ENCODE assay signal across 16 mouse cellular contexts in the genomic region with DNA sequence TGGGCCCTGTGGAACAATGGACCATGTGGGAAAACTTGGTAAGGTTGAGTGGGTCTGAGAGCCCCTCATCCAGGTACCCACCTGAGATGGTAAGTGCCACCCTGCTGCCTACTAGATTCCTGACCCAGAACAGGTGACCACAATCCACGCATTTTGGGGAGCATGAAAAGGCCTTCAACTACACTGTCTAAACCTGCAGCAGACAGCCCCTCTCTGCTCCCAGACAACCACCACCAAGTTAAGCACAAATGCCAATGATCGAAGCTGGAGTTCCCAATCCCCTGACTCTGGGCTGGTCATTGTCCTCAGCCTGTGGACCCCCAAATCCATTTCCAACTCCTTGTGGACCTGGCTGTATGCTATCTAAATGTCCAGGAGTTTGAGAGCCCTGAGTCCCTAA.
"Had no signal": no experiment of that assay in that cellular context is flagged by ENCODE, and none has a peak within 500 bp of the region (broad histone marks: within the 10 kb centered on the region; RNA-seq: fewer than 3 reads in every experiment).

No protein-coding gene starts in this region.

- H3K9ac ChIP-seq: neural tube, embryonic 13.5 days; neural tube, embryonic 15.5 days; stomach, embryonic 15.5 days had no signal

- H3K27me3 ChIP-seq: neural tube, embryonic 13.5 days; neural tube, embryonic 15.5 days; stomach, embryonic 15.5 days had no signal

- H3K4me2 ChIP-seq: neural tube, embryonic 13.5 days; neural tube, embryonic 15.5 days; stomach, embryonic 15.5 days had no signal

- H3K4me1 ChIP-seq: neural tube, embryonic 13.5 days; neural tube, embryonic 15.5 days; stomach, embryonic 15.5 days had no signal

- DNase-seq: retina, postnatal 1 day; right cerebral cortex, adult 18-20 months; right cerebral cortex, postnatal 14 days; right cerebral cortex, postnatal 25 days; right cerebral cortex, postnatal 4 days; spleen, adult 18-20 months; thymus, adult 18-20 months; thymus, adult 2 months; thymus, postnatal 14 days; thymus, postnatal 25 days; thymus, postnatal 36 days; thymus, postnatal 4 days had no signal

- H3K27ac ChIP-seq: neural tube, embryonic 13.5 days; neural tube, embryonic 15.5 days; stomach, embryonic 15.5 days; stomach, postnatal 0 days had no signal

- H3K4me3 ChIP-seq: neural tube, embryonic 13.5 days; neural tube, embryonic 15.5 days; stomach, embryonic 15.5 days had no signal

- H3K9me3 ChIP-seq: neural tube, embryonic 13.5 days; neural tube, embryonic 15.5 days; stomach, embryonic 15.5 days had no signal

- H3K36me3 ChIP-seq: neural tube, embryonic 13.5 days; neural tube, embryonic 15.5 days; stomach, embryonic 15.5 days had no signal
